Comparison of ENCODE assay signal across 15 mouse cellular contexts in genomic region chr4:128885540-128885939, GRCm38 (mm10). TPM values are rescaled to one million over a fixed set of nuclear protein-coding genes. Genes with fewer than 3 reads are reported as not detected.
A peak's percentile ranks its signal among the peaks of the same experiment; 100 is the strongest.
DNase-seq lines count a peak whose midpoint lies in the region; ATAC-seq and TF ChIP-seq lines count a peak whose summit lies in the region.
"Had no signal": no experiment of that assay in that cellular context is flagged by ENCODE, and none has a peak within 500 bp of the region (broad histone marks: within the 10 kb centered on the region; RNA-seq: fewer than 3 reads in every experiment).

No protein-coding gene starts in this region.

- peaks cover 48% of the 10 kb centered on the region for H3K4me1 ChIP-seq in midbrain, embryonic 10.5 days
- H3K4me1 ChIP-seq in midbrain, embryonic 11.5 days (ENCODE audit: control insufficient read depth, insufficient read depth, low read length), result peaks cover 10% of the 10 kb centered on the region
- H3K4me1 ChIP-seq in midbrain, embryonic 14.5 days (ENCODE audit: control insufficient read depth, insufficient read depth, low read length), result peaks cover 37% of the 10 kb centered on the region

- DNase-seq in midbrain, embryonic 10.5 days (ENCODE audit: low spot score), result no peak
- DNase-seq in midbrain, embryonic 11.5 days (ENCODE audit: low spot score, missing footprints), result no peak
- DNase-seq in cerebellum, postnatal 36 days, result peak; percentile 26 to 27
- DNase-seq in midbrain, embryonic 14.5 days, result no peak
- DNase-seq in c-Kit-positive CD71-positive TER-119-positive erythroid progenitor cells, embryonic 14.5 days (ENCODE audit: low spot score), result no peak
- DNase-seq in layer of hippocampus, adult 2 months (ENCODE audit: low spot score in 2 of 2), result no peak
- DNase-seq in lung, postnatal 25 days (ENCODE audit: low spot score), result no peak
- DNase-seq: adrenal gland, postnatal 36 days; heart, postnatal 4 days; left cerebral cortex, postnatal 4 days; liver, embryonic 13.5 days; right cerebral cortex, adult 18-20 months; thymus, adult 2 months had no signal

- peaks cover 4% of the 10 kb centered on the region; the same call in 1 of the 2 replicates for H3K36me3 ChIP-seq in midbrain, embryonic 10.5 days
- H3K36me3 ChIP-seq in midbrain, embryonic 11.5 days (ENCODE audit: control insufficient read depth, insufficient read depth, low read length), result no peaks in the 10 kb centered on the region
- 0 out of 2 replicates have a peak, but pooled peaks cover 2% of the 10 kb centered on the region for H3K36me3 ChIP-seq in midbrain, embryonic 14.5 days (ENCODE audit: control insufficient read depth, insufficient read depth, low read length)
- H3K36me3 ChIP-seq: forebrain, embryonic 12.5 days; liver, embryonic 13.5 days had no signal

- H3K9ac ChIP-seq in midbrain, embryonic 11.5 days (ENCODE audit: low read length), result no peak overlapping the region
- no peak overlapping the region for H3K9ac ChIP-seq in midbrain, embryonic 14.5 days (replicated peaks; ENCODE audit: low read length)
- H3K9ac ChIP-seq: forebrain, embryonic 12.5 days; liver, embryonic 13.5 days had no signal

- no peak overlapping the region for H3K27ac ChIP-seq in midbrain, embryonic 10.5 days (replicated peaks)
- no peak overlapping the region for H3K27ac ChIP-seq in midbrain, embryonic 11.5 days (ENCODE audit: low read depth, low read length)
- no peak overlapping the region for H3K27ac ChIP-seq in midbrain, embryonic 14.5 days (replicated peaks; ENCODE audit: low read depth, low read length)
- H3K27ac ChIP-seq in layer of hippocampus, adult 2 months, result no peak overlapping the region
- H3K27ac ChIP-seq: forebrain, embryonic 12.5 days; liver, embryonic 13.5 days had no signal

- peaks cover 6% of the 10 kb centered on the region for H3K9me3 ChIP-seq in midbrain, embryonic 10.5 days (replicated peaks)
- no peaks in the 10 kb centered on the region; the same call in 1 of the 2 replicates for H3K9me3 ChIP-seq in midbrain, embryonic 11.5 days (ENCODE audit: control insufficient read depth, low read length)
- no peaks in the 10 kb centered on the region for H3K9me3 ChIP-seq in midbrain, embryonic 14.5 days (ENCODE audit: control insufficient read depth, low read length)
- H3K9me3 ChIP-seq: liver, embryonic 13.5 days had no signal

- WGBS in midbrain, embryonic 10.5 days, result 96% methylated on average over 8 of the region's 8 CpGs
- 94% methylated on average over 8 of the region's 8 CpGs for WGBS in midbrain, embryonic 11.5 days
- WGBS in midbrain, embryonic 14.5 days, result 92% methylated on average over 8 of the region's 8 CpGs

- H3K4me3 ChIP-seq in midbrain, embryonic 10.5 days, result peak overlapping the region; percentile 16; the same call in 1 of the 2 replicates
- no peak overlapping the region for H3K4me3 ChIP-seq in midbrain, embryonic 11.5 days (ENCODE audit: low read depth, low read length)
- H3K4me3 ChIP-seq in midbrain, embryonic 14.5 days (replicated peaks; ENCODE audit: low read depth, low read length), result no peak overlapping the region
- no peak overlapping the region for H3K4me3 ChIP-seq in layer of hippocampus, adult 2 months
- H3K4me3 ChIP-seq: liver, embryonic 13.5 days had no signal

- TF ChIP-seq CTCF in layer of hippocampus, adult 2 months (conservative IDR thresholded peaks at IDR 0.05), result no peak

- peaks cover 42% of the 10 kb centered on the region for H3K27me3 ChIP-seq in midbrain, embryonic 10.5 days (ENCODE audit: low read depth, poor library complexity, severe bottlenecking)
- no peaks in the 10 kb centered on the region for H3K27me3 ChIP-seq in midbrain, embryonic 11.5 days (ENCODE audit: control insufficient read depth, insufficient read depth, low read length)
- H3K27me3 ChIP-seq in midbrain, embryonic 14.5 days (ENCODE audit: control insufficient read depth, insufficient read depth, low read length), result no peaks in the 10 kb centered on the region

- H3K4me2 ChIP-seq in midbrain, embryonic 11.5 days, result no peak overlapping the region
- H3K4me2 ChIP-seq in midbrain, embryonic 14.5 days (ENCODE audit: low read length), result peak overlapping the region; percentile 95; the same call in 1 of the 2 replicates
- H3K4me2 ChIP-seq: liver, embryonic 13.5 days had no signal

- no peak for ATAC-seq in midbrain, embryonic 11.5 days (ENCODE audit: low FRiP score)
- ATAC-seq in midbrain, embryonic 14.5 days (ENCODE audit: low FRiP score, low TSS enrichment), result no peak
- ATAC-seq: intestine, postnatal 0 days had no signal

RNA-seq across cellular contexts. Expression of gene Trim62, which starts 2.2 kb away (rescaled TPM):
- 7.6 and 10.0 TPM in 2 replicates for polyA plus RNA-seq in midbrain, embryonic 10.5 days (2016; fragmentation: Nextera tagmentation; extraction: Ambion mirVana)
- 8.3 and 10.3 TPM in 2 replicates for polyA plus RNA-seq in midbrain, embryonic 11.5 days (2014; fragmentation: Nextera tagmentation; extraction: Ambion mirVana)
- polyA plus RNA-seq in midbrain, embryonic 14.5 days (2014; fragmentation: Nextera tagmentation; extraction: Ambion mirVana), result 22.4 and 27.3 TPM in 2 replicates
- total RNA-seq in layer of hippocampus, adult 2 months (2021), result 10 to 100 TPM; 13.0 to 14.2 TPM

Comparison
In these comparisons a context has a peak if more than half of its experiments do, and no peak if none do; other contexts are left out.
1. DNase-seq: peak in cerebellum, postnatal 36 days (2 of 2); none in midbrain, embryonic 10.5 days (single experiment), midbrain, embryonic 11.5 days (single experiment), midbrain, embryonic 14.5 days (single experiment), c-Kit-positive CD71-positive TER-119-positive erythroid progenitor cells, embryonic 14.5 days (single experiment), layer of hippocampus, adult 2 months (0 of 2) and lung, postnatal 25 days (single experiment).